Mouse (Mus musculus) left cerebral cortex, postnatal 36 days (tissue): ENCODE results near the gene Tmem147. TPM values are rescaled to one million over a fixed set of nuclear protein-coding genes. Genes with fewer than 3 reads are reported as not detected.
"Not testable (repeated sequence)": the region's sequence is repeated elsewhere in the genome, so short reads cannot be mapped to it uniquely, and the experiment has no call there.

Source experiments
- DNase-seq, 2 experiments: peaks; one replicate each; pipeline ENCODE4 v3.0.0; 2021 to 2022; ENCODE audit warnings: low spot score in 2 of 2, mixed read lengths in 1 of 2
- intact Hi-C: fragments of 180-260 bp; cut with DNase I; formaldehyde crosslinking; loops from one replicate; pipeline ENCODE4 v1.15.1; 2025
- total RNA-seq, 2 experiments: library from RNA; stranded (reverse); gene quantifications; 2 replicates each; pipeline ENCODE4 v1.2.3; 2021

Tmem147 gene
- total RNA-seq, 2 experiments from 2014 or later: 114 to 115 TPM

DNA sequence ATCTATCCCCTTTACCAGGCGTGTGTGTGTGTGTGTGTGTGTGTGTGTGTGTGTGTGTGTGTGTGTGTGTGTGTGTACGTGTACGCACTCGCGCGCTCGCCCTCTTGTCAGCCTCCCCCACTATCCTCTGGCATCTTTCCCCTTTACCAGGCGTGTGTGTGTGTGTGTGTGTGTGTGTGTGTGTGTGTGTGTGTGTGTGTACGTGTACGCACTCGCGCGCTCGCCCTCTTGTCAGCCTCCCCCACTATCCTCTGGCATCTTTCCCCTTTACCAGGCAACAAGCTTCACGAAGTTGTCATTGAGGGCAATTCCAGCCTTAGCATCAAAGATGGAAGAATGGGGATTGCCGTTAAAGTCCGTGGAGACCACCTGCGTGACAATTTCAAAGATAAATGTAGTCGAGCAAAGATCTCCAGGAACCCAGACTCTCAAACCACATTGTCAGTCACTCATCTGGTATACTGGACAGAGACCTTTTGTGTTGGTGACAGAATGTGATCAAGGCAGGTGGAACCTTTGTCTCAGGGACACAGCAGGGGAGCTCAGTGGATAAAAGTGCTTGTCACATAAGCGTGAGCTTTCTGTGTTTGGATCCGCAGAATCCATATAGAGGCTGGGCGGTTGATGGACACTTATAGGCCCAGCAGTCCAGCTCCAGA lies 853 bp upstream of the Tmem147 start:
- DNase-seq, intact Hi-C loops: not testable (repeated sequence)

DNA sequence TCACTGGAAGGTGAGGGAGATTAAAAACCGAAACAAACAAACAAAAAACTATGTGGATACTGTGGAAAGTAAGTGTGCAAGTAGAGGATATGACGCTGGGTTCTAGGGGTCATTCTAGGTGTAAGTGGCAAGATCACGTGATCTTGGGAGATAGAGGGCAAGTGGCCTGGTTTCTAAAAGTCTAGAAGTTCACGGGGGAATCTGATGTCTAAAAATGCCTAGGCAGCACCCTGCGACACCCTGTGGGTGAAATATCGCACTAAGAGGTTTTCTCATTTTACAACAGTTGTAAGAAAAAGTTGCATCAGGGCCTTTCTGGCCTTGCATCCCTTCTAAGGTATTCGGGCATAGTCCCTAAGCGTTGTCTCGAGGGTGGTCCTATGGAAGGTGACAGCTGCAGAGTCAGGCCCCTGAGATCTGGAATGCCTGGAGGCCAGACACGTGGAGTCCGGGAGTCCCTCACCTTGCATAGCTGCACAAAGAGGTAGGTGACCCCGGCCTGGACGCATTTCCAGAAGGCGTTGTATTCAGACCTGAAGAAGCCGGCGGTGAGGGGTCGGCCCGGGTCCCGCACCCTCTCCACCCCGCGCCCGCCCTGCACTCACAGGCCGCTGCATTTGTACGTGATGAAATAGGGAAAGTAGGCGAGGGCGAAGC lies 473 bp downstream of the Tmem147 start:
- intact Hi-C loops: loop anchor here (5.0 kb wide), 1 partner anchor 82 kb away; no protein-coding TSS in a partner anchor
- DNase-seq: no peak

DNA sequence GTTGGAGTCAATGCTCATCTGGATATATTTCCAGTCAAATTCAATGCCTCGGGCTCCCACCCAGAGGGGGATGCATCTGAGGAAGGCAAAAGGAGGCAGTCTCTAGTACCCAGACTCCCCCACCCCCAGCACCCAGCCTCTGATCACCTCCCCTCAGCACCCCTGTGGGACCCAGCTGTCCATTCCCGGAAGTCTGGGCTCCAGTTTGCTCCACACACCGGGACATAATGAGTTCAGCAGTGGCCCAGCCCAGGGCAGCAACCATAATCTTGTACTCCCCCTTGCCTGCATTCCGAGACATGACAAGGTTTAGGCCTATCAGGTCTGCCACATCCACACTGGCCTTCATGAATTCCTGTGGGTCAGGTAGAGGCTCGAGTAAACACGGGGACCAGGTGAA lies 1.1 kb downstream of the Tmem147 start:
- intact Hi-C loops: loop anchor here (5.0 kb wide), 1 partner anchor 81 kb away; no protein-coding TSS in a partner anchor
- DNase-seq: no peak

DNA sequence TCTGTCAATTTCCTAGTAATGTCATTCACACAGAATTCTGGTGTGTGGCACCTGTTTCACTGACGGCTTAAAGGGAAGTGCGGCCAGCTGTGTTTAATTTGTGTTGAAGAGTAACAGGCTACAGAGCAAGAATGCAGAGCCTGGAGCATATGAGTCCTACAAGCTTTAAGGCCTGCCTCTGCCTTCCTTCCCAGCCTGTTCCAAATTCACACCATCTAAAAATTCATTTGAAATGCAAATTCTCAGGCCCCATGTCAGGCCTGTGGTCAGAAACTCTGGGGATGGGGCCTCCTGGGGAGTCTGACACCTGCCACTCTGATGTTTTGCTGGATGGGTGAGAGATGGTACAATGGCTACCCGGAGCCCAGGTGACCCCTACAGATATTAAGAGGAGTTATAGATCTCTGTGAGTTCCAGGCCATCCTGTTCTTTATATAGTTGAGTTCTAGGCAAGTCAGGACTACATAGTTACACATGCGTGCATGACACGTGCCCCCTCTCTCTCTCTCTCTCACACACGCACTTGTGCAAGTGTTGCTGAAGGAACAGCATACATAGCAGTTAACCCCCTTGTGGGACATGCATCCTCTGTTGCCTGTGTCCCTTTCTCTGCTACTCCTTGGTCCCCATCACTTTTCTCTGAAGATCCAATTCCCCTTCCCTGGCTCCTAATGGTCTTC lies 5.9 kb downstream of the Tmem147 start:
- intact Hi-C loops: no loop called here
- no peak for DNase-seq

DNA sequence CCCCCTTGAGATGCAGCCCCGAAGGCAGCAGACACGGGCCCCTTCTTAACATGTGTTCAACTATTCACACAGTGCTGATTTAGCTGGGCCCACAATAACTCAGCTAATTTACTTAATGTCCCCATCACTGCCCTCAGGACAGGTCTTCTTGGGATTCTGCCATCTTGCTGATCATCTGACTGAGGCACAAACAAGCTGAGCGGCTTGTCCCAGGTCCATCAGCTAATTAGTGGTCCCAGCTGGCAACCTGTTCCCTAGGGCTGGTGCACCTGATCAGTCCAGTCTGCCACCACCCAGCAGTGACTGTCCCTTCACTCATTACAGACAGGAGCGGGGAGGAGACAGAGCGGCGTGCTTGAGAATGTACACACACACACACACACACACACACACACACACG lies 8.1 kb downstream of the Tmem147 start:
- DNase-seq: no peak
- intact Hi-C loops: no loop called here

DNA sequence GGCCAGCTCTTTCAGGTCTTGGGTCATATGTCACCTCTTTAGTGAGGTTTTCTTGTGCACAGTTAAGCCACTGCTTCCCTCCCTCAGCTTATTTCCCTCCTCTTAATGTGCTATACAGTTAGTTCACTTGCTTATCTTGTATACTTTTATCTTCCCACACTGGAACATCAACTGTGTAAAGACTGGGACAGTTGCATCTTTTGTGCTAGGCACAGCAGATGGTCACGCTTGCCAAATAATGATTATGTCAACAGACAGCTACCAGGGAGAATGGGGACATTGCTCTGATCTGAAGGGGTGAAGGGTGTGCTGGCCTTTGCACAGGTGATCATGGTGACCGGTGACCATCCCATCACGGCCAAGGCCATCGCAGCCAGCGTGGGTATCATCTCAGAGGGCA lies 9.7 kb downstream of the Tmem147 start:
- intact Hi-C loops: no loop called here

DNA sequence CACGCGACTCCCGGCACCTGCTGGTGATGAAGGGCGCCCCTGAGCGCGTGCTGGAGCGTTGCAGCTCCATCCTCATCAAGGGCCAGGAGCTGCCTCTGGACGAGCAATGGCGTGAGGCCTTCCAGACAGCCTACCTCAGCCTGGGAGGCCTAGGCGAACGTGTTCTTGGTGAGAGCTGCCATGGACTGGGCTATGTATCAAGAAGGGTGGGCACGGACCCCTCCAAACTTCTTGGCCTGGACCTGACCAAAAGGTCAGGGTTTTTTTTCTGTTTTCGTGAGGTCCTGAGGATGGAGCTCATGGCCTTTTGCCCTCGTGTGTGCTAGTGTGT lies 11.7 kb downstream of the Tmem147 start:
- intact Hi-C loops: no loop called here
- no peak for DNase-seq

More for the DNA sequence above, 9.7 kb downstream of the Tmem147 start:
- no peak for DNase-seq

DNA sequence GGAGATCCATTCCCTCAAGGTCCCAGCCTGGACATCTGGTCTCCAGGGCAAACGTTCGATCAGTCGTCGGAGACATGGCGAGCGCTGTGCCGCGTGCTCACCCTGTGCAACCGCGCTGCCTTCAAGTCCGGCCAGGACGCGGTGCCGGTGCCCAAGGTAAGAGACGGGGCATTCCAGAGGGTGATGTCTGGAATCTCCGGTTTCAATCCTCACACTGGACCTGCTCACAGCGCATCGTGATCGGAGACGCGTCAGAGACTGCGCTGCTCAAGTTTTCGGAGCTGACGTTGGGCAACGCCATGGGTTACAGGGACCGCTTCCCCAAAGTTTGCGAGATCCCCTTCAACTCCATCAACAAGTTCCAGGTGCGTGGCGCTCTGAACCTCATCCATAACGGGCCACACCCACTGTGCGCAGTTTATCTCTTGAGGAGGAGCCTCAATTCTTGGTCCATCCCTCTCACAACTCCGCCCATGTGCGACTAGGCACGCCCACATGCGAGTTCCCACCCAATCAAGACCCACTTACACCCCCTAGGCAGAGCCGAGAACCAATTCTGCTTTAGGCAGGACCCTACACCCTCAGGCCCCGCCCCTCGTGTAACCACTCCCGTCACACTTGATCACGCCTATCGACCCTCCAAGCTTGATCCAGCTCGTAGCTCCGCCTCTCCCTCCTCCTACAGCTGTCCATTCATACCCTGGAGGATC lies 12.2 kb downstream of the Tmem147 start:
- peak; percentile 16 to 21 for DNase-seq
- intact Hi-C loops: no loop called here

DNA sequence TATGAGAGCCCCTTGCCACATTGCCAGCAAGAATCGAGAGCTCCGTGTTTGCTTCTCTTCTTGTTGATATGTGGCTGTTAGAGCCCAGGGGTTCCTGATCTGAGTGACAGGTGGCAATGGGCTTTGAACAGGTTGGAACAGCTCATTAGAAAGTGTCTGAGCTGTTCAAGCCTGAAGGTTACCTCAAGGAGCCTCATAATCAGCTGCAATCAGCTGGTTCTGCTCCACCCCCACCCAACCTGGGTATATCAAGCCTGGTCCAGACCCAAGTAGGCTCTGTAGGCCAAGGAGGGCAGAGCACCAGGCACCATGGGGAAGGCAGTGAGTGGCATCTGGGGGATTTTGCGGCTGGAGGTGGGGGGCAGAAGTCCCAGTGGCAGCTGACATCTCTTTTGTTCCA lies 17.4 kb downstream of the Tmem147 start, which contains the start of gene Atp4a:
Gene Atp4a (plus strand): TSS at position 268 of the 400 bp plus-strand sequence.
- intact Hi-C loops: no loop called here
- no peak for DNase-seq

DNA sequence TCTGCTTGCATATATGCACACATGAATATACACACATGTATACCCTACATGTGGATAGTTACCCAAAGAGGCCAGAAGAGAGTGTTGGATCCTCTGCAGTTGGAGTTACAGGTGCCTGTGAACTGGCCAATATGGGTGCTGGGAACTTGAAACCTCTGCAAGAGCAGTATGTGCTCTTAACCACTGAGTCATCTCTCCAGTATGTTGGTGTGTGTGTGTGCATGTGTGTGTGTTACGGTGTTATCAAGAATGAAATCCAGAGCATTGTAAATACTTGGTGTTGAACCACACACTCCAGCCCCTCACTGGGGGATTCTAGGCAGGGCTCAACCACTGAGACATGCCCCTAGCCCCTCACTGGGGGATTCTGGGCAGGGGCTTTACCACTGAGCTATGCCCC lies 21.9 kb downstream of the Tmem147 start:
- intact Hi-C loops: no loop called here

DNA sequence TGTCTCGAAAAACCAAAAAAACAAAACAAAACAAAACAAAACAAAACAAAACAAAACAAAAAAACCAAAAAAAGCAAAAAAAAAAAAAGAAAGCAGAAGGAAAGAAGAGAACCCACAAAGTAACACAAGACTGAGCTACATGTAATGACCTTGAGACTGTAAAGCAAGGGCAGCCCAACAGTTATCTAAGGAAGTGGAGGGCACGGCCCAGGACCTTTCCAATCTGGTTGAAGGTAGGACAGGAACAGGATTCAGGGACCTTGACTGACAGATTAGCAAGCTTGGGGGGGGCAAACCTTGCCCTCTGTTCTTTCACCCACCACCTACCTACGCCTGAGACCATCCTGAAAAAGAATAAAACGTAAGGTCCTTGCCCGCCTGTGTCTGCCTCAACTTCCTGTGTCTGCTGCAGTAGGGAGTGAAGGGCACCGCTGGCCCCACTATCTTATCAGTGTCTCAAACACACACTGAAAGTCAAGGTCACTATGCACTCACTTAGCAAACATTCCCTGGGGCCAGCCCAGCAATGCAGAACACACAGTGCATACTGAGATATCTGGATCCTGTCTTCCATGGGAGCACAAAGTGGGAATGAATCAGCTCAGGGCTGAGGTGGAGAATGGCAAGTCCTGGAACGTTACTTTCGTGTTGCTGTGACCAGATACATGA lies 23.0 kb downstream of the Tmem147 start:
- intact Hi-C loops: no loop called here
- no peak for DNase-seq

More for the DNA sequence above, 21.9 kb downstream of the Tmem147 start:
- DNase-seq: no peak

DNA sequence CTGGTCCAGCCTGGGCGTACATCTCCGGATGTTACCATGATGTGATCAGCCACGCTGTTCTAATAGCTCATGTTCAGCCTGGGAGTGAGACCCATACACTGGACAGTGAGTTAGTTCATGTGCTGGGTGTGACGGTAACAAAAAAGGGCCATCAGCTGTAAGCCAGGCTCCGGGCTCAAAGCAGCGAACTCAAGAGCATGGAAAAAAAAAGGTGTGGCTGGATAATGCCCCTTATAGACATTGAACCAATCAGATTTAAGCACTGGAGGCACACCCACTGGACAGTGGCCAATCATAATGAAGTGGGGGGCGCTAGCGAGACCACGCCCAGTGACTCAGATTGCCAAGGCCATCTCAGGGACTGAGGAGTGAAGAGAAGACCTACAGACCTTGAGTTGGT lies 30.8 kb downstream of the Tmem147 start, which contains the start of gene 2200002J24Rik:
Gene 2200002J24Rik (plus strand): TSS at position 338 of the 400 bp plus-strand sequence.
- intact Hi-C loops: no loop called here
- no peak for DNase-seq

DNA sequence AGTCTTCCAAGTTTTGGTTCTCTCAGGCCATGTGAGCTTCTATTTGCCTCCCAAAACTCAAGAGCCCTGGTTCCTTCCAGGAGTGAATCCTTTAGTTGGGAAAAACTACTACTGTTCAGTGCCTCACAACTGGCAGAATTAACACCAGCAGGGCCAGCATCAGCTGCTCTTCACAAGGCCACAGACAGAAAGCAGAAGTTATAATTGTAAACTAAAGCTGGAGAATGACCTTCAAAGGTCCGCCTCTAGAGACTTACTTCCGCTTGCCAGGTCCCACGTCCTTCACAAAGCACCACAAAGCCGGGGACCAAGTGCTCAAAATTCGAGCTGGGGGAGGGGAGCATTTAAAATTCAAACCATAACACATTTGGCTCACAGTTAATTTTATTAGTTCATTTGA lies 31.2 kb downstream of the Tmem147 start:
- intact Hi-C loops: no loop called here
- DNase-seq: no peak

DNA sequence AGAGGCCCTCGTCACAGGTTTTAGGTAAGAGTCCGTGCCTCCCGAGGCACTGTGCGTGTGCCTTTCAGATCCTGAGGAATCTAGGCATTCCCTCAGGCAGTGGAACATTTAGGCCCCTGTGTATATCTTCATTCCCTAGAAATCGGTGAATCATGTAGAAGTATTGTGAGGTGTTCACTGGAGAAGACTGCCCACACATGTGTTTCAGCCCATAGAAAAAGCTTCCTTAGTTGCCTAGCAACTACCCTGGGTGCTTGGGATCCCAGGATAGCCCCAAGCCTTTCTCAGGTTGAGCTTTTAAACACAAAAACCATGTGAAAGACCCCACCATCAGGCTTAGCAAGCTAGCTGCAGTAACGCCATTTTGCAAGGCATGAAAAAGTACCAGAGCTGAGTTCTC lies 41.0 kb downstream of the Tmem147 start:
- DNase-seq: peak in 1 of 2 experiments; percentile 7
- intact Hi-C loops: no loop called here

DNA sequence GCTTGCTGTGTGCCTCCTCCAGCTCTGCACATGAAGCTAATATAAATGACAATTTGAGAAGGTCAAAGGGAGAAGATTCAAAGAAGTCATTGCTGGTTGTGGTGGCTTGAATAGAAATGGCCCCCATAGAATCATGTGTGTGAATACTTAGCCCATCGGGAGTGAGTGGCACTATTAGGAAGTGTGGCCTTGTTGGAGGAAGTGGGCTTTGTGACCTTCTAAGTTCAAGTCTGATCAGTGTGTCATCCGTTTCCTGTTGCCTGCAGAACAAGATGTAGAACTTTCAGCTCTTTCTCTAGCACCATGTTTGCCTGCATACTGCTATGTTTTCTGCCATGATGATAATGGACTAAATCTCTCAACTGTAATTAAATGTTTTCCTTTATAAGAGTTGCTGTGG lies 45.9 kb downstream of the Tmem147 start:
- intact Hi-C loops: no loop called here
- DNase-seq: no peak

DNA sequence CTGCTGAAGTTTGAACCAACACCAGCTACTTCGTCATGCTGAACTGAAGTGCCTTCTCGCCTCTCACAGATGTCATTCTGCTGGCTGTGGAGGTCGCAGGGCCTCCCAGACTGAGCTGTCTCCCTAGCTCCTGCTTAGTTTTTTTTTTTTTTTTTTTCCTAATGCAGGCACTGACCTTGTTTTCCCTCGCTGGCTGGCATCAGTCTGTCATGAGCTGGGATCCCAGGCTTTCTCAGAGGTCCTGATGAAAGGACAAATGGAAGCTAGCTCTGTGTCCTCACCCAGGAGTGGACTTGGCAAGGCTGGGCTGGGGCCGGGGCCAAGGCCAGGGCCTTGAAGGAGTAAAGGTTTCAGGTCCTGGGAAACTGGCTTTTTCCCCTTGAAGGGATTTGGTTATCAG lies 47.4 kb downstream of the Tmem147 start:
- no peak for DNase-seq
- intact Hi-C loops: no loop called here

DNA sequence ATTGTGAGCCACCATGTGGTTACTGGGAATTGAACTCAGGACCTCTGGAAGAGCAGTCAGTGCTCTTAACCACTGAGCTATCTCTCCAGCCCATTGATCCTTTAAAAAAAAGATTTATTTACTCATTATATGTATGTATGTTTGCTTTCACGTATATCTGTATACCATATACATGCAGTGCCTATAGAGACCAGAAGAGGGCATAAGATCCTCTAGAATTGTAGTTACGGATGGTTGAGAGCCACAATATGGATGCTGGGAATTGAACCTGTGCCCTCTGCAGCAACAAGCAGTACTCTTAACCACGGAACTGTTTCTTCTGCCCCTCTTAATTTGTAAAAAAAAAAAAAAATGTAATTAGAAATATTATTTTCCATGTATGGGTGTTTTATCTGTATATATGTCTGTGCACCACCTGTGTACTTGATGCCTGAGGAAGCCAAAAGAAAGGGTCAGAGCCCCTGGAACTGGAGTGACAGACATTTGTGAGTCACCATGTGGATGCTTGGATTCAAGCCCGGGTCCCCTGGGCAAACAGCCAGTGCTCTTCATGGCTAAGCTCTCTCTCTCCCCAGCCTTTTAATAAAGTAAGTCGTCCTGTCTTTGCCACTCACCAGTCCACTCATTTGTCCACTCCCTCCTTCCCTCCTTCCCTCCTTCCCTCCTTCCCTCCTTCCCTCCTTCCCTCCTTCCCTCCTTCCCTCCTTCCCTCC lies 50.9 kb downstream of the Tmem147 start:
- intact Hi-C loops: no loop called here
- DNase-seq: no peak
